Mouse (Mus musculus): ENCODE data around the gene Chst5. TPM values are rescaled to one million over a fixed set of nuclear protein-coding genes. Genes with fewer than 3 reads are reported as not detected.
"Not testable (repeated sequence)": the region's sequence is repeated elsewhere in the genome, so short reads cannot be mapped to it uniquely, and the experiment has no call there.

Gene Chst5
- polyA plus RNA-seq, 1 experiment, result not detected

- H3K9me3 ChIP-seq, result no peaks in the 10 kb centered on the region
- peak overlapping the region; percentile 99 for H3K4me3 ChIP-seq (replicated peaks)
- peaks cover 42% of the 10 kb centered on the region for H3K36me3 ChIP-seq (replicated peaks; ENCODE audit: low read length)
- H3K4me1 ChIP-seq, result peaks cover 46% of the 10 kb centered on the region
- no peak for TF ChIP-seq FLI1 (IDR thresholded peaks at IDR 0.05; ENCODE audit: low read length)
- no peak for TF ChIP-seq GATA1 (IDR thresholded peaks at IDR 0.05; ENCODE audit: borderline replicate concordance, low read length)
- H3K27me3 ChIP-seq (replicated peaks), result no peaks in the 10 kb centered on the region
These were observed 30.8 kb upstream of the Chst5 start for GRCm38 (mm10) chr8:111941101-111941454.

- Histone ChIP-seq H3K27me3 (replicated peaks) (no peaks in the 10 kb centered on the region), H3K9me3 (no peaks in the 10 kb centered on the region), H3K4me1 (peaks cover 50% of the 10 kb centered on the region), H3K4me3 (replicated peaks) (peak within 1 kb of the TSS; percentile 99), H3K36me3 (replicated peaks; ENCODE audit: low read length) (peaks cover 36% of the 10 kb centered on the region)
- no peak for TF ChIP-seq GATA1 (IDR thresholded peaks at IDR 0.05; ENCODE audit: borderline replicate concordance, low read length)
- no peak for TF ChIP-seq FLI1 (IDR thresholded peaks at IDR 0.05; ENCODE audit: low read length)
These were observed 30.2 kb upstream of the Chst5 start, which contains the start of gene Gabarapl2 for GRCm38 (mm10) chr8:111940171-111941100. Gene Gabarapl2 (plus strand): TSS chr8:111940703.

- Histone ChIP-seq H3K4me3 (replicated peaks) (peak overlapping the region; percentile 99), H3K9me3 (no peaks in the 10 kb centered on the region), H3K4me1 (peaks cover 52% of the 10 kb centered on the region), H3K27me3 (replicated peaks) (no peaks in the 10 kb centered on the region), H3K36me3 (replicated peaks; ENCODE audit: low read length) (peaks cover 27% of the 10 kb centered on the region)
- no peak for TF ChIP-seq FLI1 (IDR thresholded peaks at IDR 0.05; ENCODE audit: low read length)
- no peak for TF ChIP-seq GATA1 (IDR thresholded peaks at IDR 0.05; ENCODE audit: borderline replicate concordance, low read length)
These were observed 29.4 kb upstream of the Chst5 start for GRCm38 (mm10) chr8:111939516-111940142.

- H3K4me1 ChIP-seq, result peaks cover 61% of the 10 kb centered on the region
- H3K9me3 ChIP-seq; H3K27me3 ChIP-seq (replicated peaks); H3K4me3 ChIP-seq (replicated peaks): not testable (repeated sequence)
- peaks cover 14% of the 10 kb centered on the region for H3K36me3 ChIP-seq (replicated peaks; ENCODE audit: low read length)
These were observed 28.1 kb upstream of the Chst5 start for GRCm38 (mm10) chr8:111938076-111938985.

GRCm38 (mm10) chr8:111937184-111937583, 26.9 kb upstream of the Chst5 start:
- Histone ChIP-seq H3K4me1 (peaks cover 70% of the 10 kb centered on the region), H3K9me3 (no peaks in the 10 kb centered on the region), H3K36me3 (replicated peaks; ENCODE audit: low read length) (peaks cover 7% of the 10 kb centered on the region), H3K4me3 (replicated peaks) (no peak overlapping the region), H3K27me3 (replicated peaks) (no peaks in the 10 kb centered on the region)
- TF ChIP-seq FLI1 (IDR thresholded peaks at IDR 0.05; ENCODE audit: low read length), result no peak
- no peak for TF ChIP-seq GATA1 (IDR thresholded peaks at IDR 0.05; ENCODE audit: borderline replicate concordance, low read length)

GRCm38 (mm10) chr8:111934201-111934600, 24.0 kb upstream of the Chst5 start:
- TF ChIP-seq GATA1 (IDR thresholded peaks at IDR 0.05; ENCODE audit: borderline replicate concordance, low read length), result no peak
- TF ChIP-seq FLI1 (IDR thresholded peaks at IDR 0.05; ENCODE audit: low read length), result no peak
- Histone ChIP-seq H3K4me1 (peaks cover 68% of the 10 kb centered on the region), H3K36me3 (replicated peaks; ENCODE audit: low read length) (no peaks in the 10 kb centered on the region), H3K9me3 (no peaks in the 10 kb centered on the region), H3K27me3 (replicated peaks) (no peaks in the 10 kb centered on the region), H3K4me3 (replicated peaks) (no peak overlapping the region)

GRCm38 (mm10) chr8:111933348-111934076, 23.3 kb upstream of the Chst5 start, which contains the start of gene Tmem231:
Gene Tmem231 (minus strand): TSS chr8:111933881.
- Histone ChIP-seq H3K4me3 (replicated peaks) (peak within 1 kb of the TSS; percentile 92), H3K27me3 (replicated peaks) (no peaks in the 10 kb centered on the region), H3K36me3 (replicated peaks; ENCODE audit: low read length) (no peaks in the 10 kb centered on the region), H3K4me1 (peaks cover 70% of the 10 kb centered on the region), H3K9me3 (no peaks in the 10 kb centered on the region)
- TF ChIP-seq FLI1 (IDR thresholded peaks at IDR 0.05; ENCODE audit: low read length), result no peak; the same call in 1 of the 2 replicates
- no peak for TF ChIP-seq GATA1 (IDR thresholded peaks at IDR 0.05; ENCODE audit: borderline replicate concordance, low read length)

GRCm38 (mm10) chr8:111932580-111933336, 22.5 kb upstream of the Chst5 start:
- H3K4me1 ChIP-seq, result peaks cover 70% of the 10 kb centered on the region
- no peaks in the 10 kb centered on the region for H3K36me3 ChIP-seq (replicated peaks; ENCODE audit: low read length)
- H3K4me3 ChIP-seq (replicated peaks), result peak overlapping the region; percentile 92
- no peaks in the 10 kb centered on the region for H3K9me3 ChIP-seq
- no peaks in the 10 kb centered on the region for H3K27me3 ChIP-seq (replicated peaks)
- TF ChIP-seq FLI1 (IDR thresholded peaks at IDR 0.05; ENCODE audit: low read length), result no peak

Data from megakaryocyte, embryonic 14.5 days (primary cell).